Mouse (Mus musculus) CH12.LX (cell line): Measurements from ENCODE around the gene Cadm2. TPM values are rescaled to one million over a fixed set of nuclear protein-coding genes. Genes with fewer than 3 reads are reported as not detected.

Experiments
- DNase-seq: peaks from one replicate; pipeline ENCODE4 v3.0.0-alpha.2; 2013; ENCODE audit errors: extremely low read depth
- H3K27ac ChIP-seq: 2 replicates; pipeline ENCODE4 v1.5.1; 2012; ENCODE audit warnings: low read depth, mild to moderate bottlenecking, control low read depth, moderate library complexity; ENCODE audit not compliant: insufficient read depth
- H3K27me3 ChIP-seq: replicated peaks from 2 replicates; pipeline ENCODE3; 2012; ENCODE audit warnings: inconsistent platforms
- H3K36me3 ChIP-seq, 2 experiments: replicated peaks in 1 of 2; 2 replicates each; pipeline versions ENCODE3 to v1.6.1; 2012; ENCODE audit warnings: inconsistent platforms in 1 of 2, low read length in 1 of 2, mild to moderate bottlenecking in 1 of 2, mixed read lengths in 1 of 2, moderate library complexity in 1 of 2; ENCODE audit not compliant: control insufficient read depth in 1 of 2, insufficient read depth in 1 of 2
- H3K4me1 ChIP-seq, 2 experiments: 2 replicates each; pipeline ENCODE4 v1.6.1; 2012; ENCODE audit warnings: inconsistent platforms in 1 of 2, moderate library complexity in 1 of 2; ENCODE audit not compliant: insufficient read depth in 2 of 2, control insufficient read depth in 1 of 2
- H3K4me2 ChIP-seq: 2 replicates; pipeline ENCODE4 v1.6.1; 2012; ENCODE audit warnings: low read depth, mild to moderate bottlenecking, control low read depth; ENCODE audit not compliant: poor library complexity, insufficient read depth, severe bottlenecking
- H3K4me3 ChIP-seq, 3 experiments: fragments of 150-350 bp in 1 of 3; sonication (generic) in 1 of 3; replicated peaks in 1 of 3; 2 replicates each; pipeline versions ENCODE3 to v1.5.1; 2011 to 2012; ENCODE audit warnings: low read depth in 2 of 3, low read length in 2 of 3, mild to moderate bottlenecking in 2 of 3, moderate library complexity in 2 of 3, control low read depth in 1 of 3, improper control_type of control experiment in 1 of 3, inconsistent platforms in 1 of 3, mixed read lengths in 1 of 3; ENCODE audit not compliant: poor library complexity in 1 of 3
- H3K79me2 ChIP-seq: replicated peaks from 2 replicates; pipeline ENCODE4 v1.6.1; 2012; ENCODE audit warnings: mild to moderate bottlenecking, moderate library complexity; ENCODE audit not compliant: control insufficient read depth, poor library complexity, insufficient read depth, severe bottlenecking; ENCODE audit errors: extremely low read depth
- H3K9ac ChIP-seq: 2 replicates; pipeline ENCODE4 v1.6.1; 2012; ENCODE audit warnings: low read depth, mild to moderate bottlenecking, control low read depth, moderate library complexity; ENCODE audit not compliant: insufficient read depth
- H3K9me3 ChIP-seq: replicated peaks from 2 replicates; pipeline ENCODE3; 2012; ENCODE audit warnings: low read length, inconsistent platforms, mixed read lengths
- CHD1 ChIP-seq: IDR thresholded peaks from 2 replicates; pipeline ENCODE4 v1.6.1; 2012; ENCODE audit warnings: low read depth, low read length, improper control_type of control experiment, inconsistent platforms
- CHD2 ChIP-seq: IDR thresholded peaks from 2 replicates; pipeline ENCODE4 v1.6.1; 2011; ENCODE audit warnings: low read length, improper control_type of control experiment
- CTCF ChIP-seq, 2 experiments: IDR thresholded peaks in 1 of 2; conservative IDR thresholded peaks in 1 of 2; 2 replicates each; pipeline ENCODE4 v1.5.1; 2011 to 2012; ENCODE audit warnings: low read depth in 2 of 2, low read length in 2 of 2, improper control_type of control experiment in 1 of 2, inconsistent platforms in 1 of 2, mild to moderate bottlenecking in 1 of 2, moderate library complexity in 1 of 2
- E2F4 ChIP-seq: IDR thresholded peaks from 2 replicates; pipeline ENCODE4 v1.6.1; 2011; ENCODE audit warnings: low read depth, low read length, improper control_type of control experiment; ENCODE audit not compliant: insufficient replicate concordance
- ETS1 ChIP-seq: conservative IDR thresholded peaks from 2 replicates; pipeline ENCODE4 v1.6.1; 2012; ENCODE audit warnings: low read depth, mild to moderate bottlenecking, inconsistent platforms, low read length, improper control_type of control experiment, moderate library complexity
- GABPA ChIP-seq: IDR thresholded peaks from 2 replicates; pipeline ENCODE4 v1.6.1; 2012; ENCODE audit warnings: low read depth, low read length, improper control_type of control experiment, inconsistent platforms; ENCODE audit not compliant: insufficient replicate concordance
- IRF4 ChIP-seq: IDR thresholded peaks from 2 replicates; pipeline ENCODE4 v1.6.1; 2014; ENCODE audit warnings: low read depth, mild to moderate bottlenecking, inconsistent platforms, low read length, improper control_type of control experiment
- JUN ChIP-seq: IDR thresholded peaks from 2 replicates; pipeline ENCODE4 v1.6.1; 2011; ENCODE audit warnings: low read depth, mild to moderate bottlenecking, low read length, improper control_type of control experiment, moderate library complexity; ENCODE audit not compliant: insufficient read depth
- KAT2A ChIP-seq: IDR thresholded peaks from 2 replicates; pipeline ENCODE4 v1.6.1; 2012; ENCODE audit warnings: low read length, improper control_type of control experiment, inconsistent platforms; ENCODE audit not compliant: insufficient replicate concordance
- MAZ ChIP-seq: IDR thresholded peaks from 2 replicates; pipeline ENCODE4 v1.6.1; 2012; ENCODE audit warnings: low read depth, mild to moderate bottlenecking, inconsistent platforms, low read length, improper control_type of control experiment, moderate library complexity
- MXI1 ChIP-seq: IDR thresholded peaks from 2 replicates; pipeline ENCODE4 v1.6.1; 2011; ENCODE audit warnings: mild to moderate bottlenecking, low read depth, low read length, improper control_type of control experiment
- NELFE ChIP-seq: IDR thresholded peaks from 2 replicates; pipeline ENCODE4 v1.6.1; 2011; ENCODE audit warnings: low read depth, low read length, improper control_type of control experiment
- NRF1 ChIP-seq: IDR thresholded peaks from 2 replicates; pipeline ENCODE4 v1.6.1; 2014; ENCODE audit warnings: low read depth, mild to moderate bottlenecking, inconsistent platforms, low read length, improper control_type of control experiment, moderate library complexity
- PAX5 ChIP-seq: IDR thresholded peaks from 2 replicates; pipeline ENCODE4 v1.6.1; 2012; ENCODE audit warnings: low read length, inconsistent platforms, mixed read lengths
- POLR2AphosphoS2 ChIP-seq: IDR thresholded peaks from 2 replicates; pipeline ENCODE4 v1.6.1; 2011; ENCODE audit warnings: low read depth, low read length, improper control_type of control experiment
- RAD21 ChIP-seq: IDR thresholded peaks from 2 replicates; pipeline ENCODE4 v1.6.1; 2011; ENCODE audit warnings: low read depth, mild to moderate bottlenecking, low read length, improper control_type of control experiment, moderate library complexity
- RCOR1 ChIP-seq: conservative IDR thresholded peaks from 2 replicates; pipeline ENCODE4 v1.6.1; 2012; ENCODE audit warnings: low read depth, mild to moderate bottlenecking, inconsistent platforms, low read length, improper control_type of control experiment
- SIN3A ChIP-seq: IDR thresholded peaks from 2 replicates; pipeline ENCODE4 v1.6.1; 2012; ENCODE audit warnings: low read length, improper control_type of control experiment, inconsistent platforms
- UBTF ChIP-seq: IDR thresholded peaks from 2 replicates; pipeline ENCODE4 v1.6.1; 2012; ENCODE audit warnings: low read depth, mild to moderate bottlenecking, inconsistent platforms, low read length, improper control_type of control experiment, moderate library complexity
- ZC3H11A ChIP-seq: IDR thresholded peaks from 2 replicates; pipeline ENCODE4 v1.6.1; 2012; ENCODE audit warnings: low read depth, mild to moderate bottlenecking, inconsistent platforms, low read length, improper control_type of control experiment
- ZKSCAN1 ChIP-seq: IDR thresholded peaks from 2 replicates; pipeline ENCODE4 v1.6.1; 2012; ENCODE audit warnings: low read depth, inconsistent platforms, low read length, improper control_type of control experiment, borderline replicate concordance
- ZMIZ1 ChIP-seq: IDR thresholded peaks from 2 replicates; pipeline ENCODE4 v1.6.1; 2012; ENCODE audit warnings: low read depth, mild to moderate bottlenecking, inconsistent platforms, low read length, improper control_type of control experiment
- dilution Hi-C: fragments of 300-500 bp; cut with MboI; formaldehyde crosslinking; loops from 2 replicates; pipeline ENCODE4 v1.14.3; 2020; ENCODE audit warnings: low sequenced_read_pairs; ENCODE audit not compliant: extremely low pct_unique_long_range_greater_than_20kb, extremely low pct_ligation_motif_present
- in situ Hi-C: fragments of 300-500 bp; cut with MboI; formaldehyde crosslinking; loops from 3 replicates; pipeline ENCODE4 v1.14.3; 2019; ENCODE audit warnings: low sequenced_read_pairs, low pct_ligation_motif_present, low pct_unique_long_range_greater_than_20kb, mixed read lengths
- polyA plus RNA-seq: library from polyadenylated mRNA; unstranded; fragments of >175 nt; gene quantifications from 2 replicates; pipeline ENCODE4 v1.2.1, GENCODE M21; 2012; ENCODE audit warnings: low read depth; ENCODE audit not compliant: insufficient read length
- total RNA-seq, 2 experiments: library from RNA; depleted of rRNA; stranded (reverse); fragments of 300-350 nt in 1 of 2; fragments of >200 nt in 1 of 2; gene quantifications; 2 replicates each; pipeline ENCODE4 v1.2.3; 2012 to 2014

Cadm2 gene
- total and polyA plus RNA-seq, 3 experiments, result not detected

- in situ Hi-C loops, result no loop called here
- Histone ChIP-seq H3K9ac (no peak overlapping the region), H3K4me2 (no peak overlapping the region), H3K4me3 (no peak overlapping the region), H3K27me3 (no peaks in the 10 kb centered on the region), H3K79me2 (no peaks in the 10 kb centered on the region), H3K9me3 (peaks cover 51% of the 10 kb centered on the region), H3K27ac (no peak overlapping the region), H3K4me1 (no peaks in the 10 kb centered on the region), H3K36me3 (no peaks in the 10 kb centered on the region)
- dilution Hi-C loops, result no loop called here
- TF ChIP-seq SIN3A (no peak), CTCF (conservative IDR thresholded peaks at IDR 0.05 in 1 of 2, IDR thresholded peaks at IDR 0.05 in 1 of 2; ENCODE audit: low read depth in 2 of 2, low read length in 2 of 2) (no peak), ZKSCAN1 (no peak), JUN (no peak), GABPA (no peak), CHD1 (no peak), CHD2 (no peak), MAZ (no peak), UBTF (no peak), NRF1 (no peak), E2F4 (no peak), PAX5 (no peak), MXI1 (no peak), ETS1 (no peak)
- no peak for DNase-seq
These were observed 848.8 kb downstream of the Cadm2 start for GRCm38 (mm10) chr16:66771883-66772282.

GRCm38 (mm10) chr16:66769545-66769944 is 851.2 kb downstream of the Cadm2 start:
- dilution Hi-C loops (no loop called here), in situ Hi-C loops (no loop called here)
- TF ChIP-seq MAZ (no peak), ETS1 (no peak), IRF4 (no peak), NELFE (no peak), POLR2AphosphoS2 (no peak), KAT2A (no peak), GABPA (no peak), RCOR1 (no peak), RAD21 (no peak), ZMIZ1 (no peak), CTCF (conservative IDR thresholded peaks at IDR 0.05 in 1 of 2, IDR thresholded peaks at IDR 0.05 in 1 of 2; ENCODE audit: low read depth in 2 of 2, low read length in 2 of 2) (no peak), ZC3H11A (no peak)
- Histone ChIP-seq H3K27ac (no peak overlapping the region), H3K9ac (no peak overlapping the region), H3K4me1 (no peaks in the 10 kb centered on the region), H3K4me2 (no peak overlapping the region), H3K4me3 (no peak overlapping the region), H3K27me3 (no peaks in the 10 kb centered on the region), H3K36me3 (no peaks in the 10 kb centered on the region), H3K9me3 (peaks cover 52% of the 10 kb centered on the region), H3K79me2 (no peaks in the 10 kb centered on the region)
- DNase-seq, result no peak
